Mouse (Mus musculus) embryonic facial prominence, embryonic 12.5 days (tissue): ENCODE data around the gene Chrm2. TPM values are rescaled to one million over a fixed set of nuclear protein-coding genes. Genes with fewer than 3 reads are reported as not detected.

Source experiments
- ATAC-seq: fragments of 200-750 bp; cut with Nextera tagmentation; 2 replicates; pipeline ENCODE4 v1.8.0; 2017; ENCODE audit not compliant: insufficient number of reproducible peaks, insufficient read depth, low FRiP score, low TSS enrichment
- H3K27ac ChIP-seq: fragments of 300-500 bp; sonication (generic); 2 replicates; pipeline ENCODE4 v1.5.1; 2016; ENCODE audit warnings: mild to moderate bottlenecking
- H3K27me3 ChIP-seq: fragments of 300-500 bp; sonication (generic); 2 replicates; pipeline ENCODE4 v1.6.1; 2016; ENCODE audit warnings: mild to moderate bottlenecking, moderate library complexity
- H3K36me3 ChIP-seq: fragments of 300-500 bp; sonication (generic); 2 replicates; pipeline ENCODE4 v1.6.1; 2016; ENCODE audit warnings: mild to moderate bottlenecking
- H3K4me1 ChIP-seq: fragments of 300-500 bp; sonication (generic); 2 replicates; pipeline ENCODE4 v1.6.1; 2016
- H3K4me2 ChIP-seq: fragments of 300-500 bp; sonication (generic); replicated peaks from 2 replicates; pipeline ENCODE4 v1.6.1; 2016; ENCODE audit warnings: mild to moderate bottlenecking, moderate library complexity
- H3K4me3 ChIP-seq: fragments of 300-500 bp; sonication (generic); 2 replicates; pipeline ENCODE4 v1.5.1; 2016; ENCODE audit warnings: mild to moderate bottlenecking
- H3K9ac ChIP-seq: fragments of 300-500 bp; sonication (generic); 2 replicates; pipeline ENCODE4 v1.6.1; 2016; ENCODE audit warnings: mild to moderate bottlenecking, moderate library complexity
- H3K9me3 ChIP-seq: fragments of 300-500 bp; sonication (generic); 2 replicates; pipeline ENCODE4 v1.6.1; 2016; ENCODE audit warnings: mild to moderate bottlenecking, moderate library complexity
- WGBS: fragments of 180-500 bp; shearing (Covaris S2); methylation state at CpG from one replicate; pipeline ENCODE4 v1.1.7; 2016; 5-methylcytosine and 5-hydroxymethylcytosine counted together
- polyA plus RNA-seq: library from polyadenylated mRNA; unstranded; fragments of >200 nt; fragmentation: Nextera tagmentation; extraction: Ambion mirVana; gene quantifications from 2 replicates; pipeline ENCODE4 v1.2.1, GENCODE M21; 2016

The Chrm2 gene
- polyA plus RNA-seq, 1 experiment from 2014 or later: 0.51 TPM

- Histone ChIP-seq H3K4me3 (no peak overlapping the region), H3K4me2 (no peak overlapping the region), H3K27ac (no peak overlapping the region), H3K9me3 (no peaks in the 10 kb centered on the region), H3K9ac (no peak overlapping the region), H3K27me3 (no peaks in the 10 kb centered on the region), H3K36me3 (no peaks in the 10 kb centered on the region), H3K4me1 (no peaks in the 10 kb centered on the region)
- ATAC-seq: no peak
- WGBS: 90% methylated on average over 6 of the region's 6 CpGs
Observed at GRCm38 (mm10) chr6:36437964-36438363, 50.1 kb downstream of the Chrm2 start.

GRCm38 (mm10) chr6:36439218-36439617 is 51.3 kb downstream of the Chrm2 start:
- ATAC-seq: no peak
- 75% methylated on average over 2 of the region's 2 CpGs for WGBS
- Histone ChIP-seq H3K36me3 (no peaks in the 10 kb centered on the region), H3K4me2 (no peak overlapping the region), H3K4me1 (no peaks in the 10 kb centered on the region), H3K27me3 (no peaks in the 10 kb centered on the region), H3K4me3 (no peak overlapping the region), H3K27ac (no peak overlapping the region), H3K9ac (no peak overlapping the region), H3K9me3 (no peaks in the 10 kb centered on the region)

- H3K9ac ChIP-seq: no peak overlapping the region
- H3K4me2 ChIP-seq: no peak overlapping the region
- ATAC-seq: no peak
- H3K27ac ChIP-seq: no peak overlapping the region
- no peaks in the 10 kb centered on the region for H3K4me1 ChIP-seq
- H3K9me3 ChIP-seq: no peaks in the 10 kb centered on the region
- H3K4me3 ChIP-seq: no peak overlapping the region
- H3K27me3 ChIP-seq: no peaks in the 10 kb centered on the region
- H3K36me3 ChIP-seq: no peaks in the 10 kb centered on the region
Observed at GRCm38 (mm10) chr6:36451480-36451879, 63.6 kb downstream of the Chrm2 start.

- no peak overlapping the region for H3K9ac ChIP-seq
- no peak overlapping the region for H3K27ac ChIP-seq
- H3K4me2 ChIP-seq: no peak overlapping the region
- H3K36me3 ChIP-seq: no peaks in the 10 kb centered on the region
- H3K9me3 ChIP-seq: no peaks in the 10 kb centered on the region
- H3K4me1 ChIP-seq: no peaks in the 10 kb centered on the region
- no peaks in the 10 kb centered on the region for H3K27me3 ChIP-seq
- H3K4me3 ChIP-seq: no peak overlapping the region
- no peak for ATAC-seq
Observed at GRCm38 (mm10) chr6:36455071-36455470, 67.2 kb downstream of the Chrm2 start.

- Histone ChIP-seq H3K36me3 (no peaks in the 10 kb centered on the region), H3K27ac (no peak overlapping the region), H3K4me1 (no peaks in the 10 kb centered on the region), H3K9me3 (no peaks in the 10 kb centered on the region), H3K27me3 (no peaks in the 10 kb centered on the region), H3K4me3 (no peak overlapping the region), H3K9ac (no peak overlapping the region), H3K4me2 (no peak overlapping the region)
- no peak for ATAC-seq
- WGBS: 79% methylated on average over 1 of the region's 1 CpGs
Observed at GRCm38 (mm10) chr6:36457015-36457414, 69.1 kb downstream of the Chrm2 start.

- ATAC-seq: no peak
- Histone ChIP-seq H3K27me3 (no peaks in the 10 kb centered on the region), H3K9ac (no peak overlapping the region), H3K4me3 (no peak overlapping the region), H3K9me3 (no peaks in the 10 kb centered on the region), H3K4me1 (no peaks in the 10 kb centered on the region), H3K27ac (no peak overlapping the region), H3K4me2 (no peak overlapping the region), H3K36me3 (no peaks in the 10 kb centered on the region)
- WGBS: 83% methylated on average over 3 of the region's 3 CpGs
Observed at GRCm38 (mm10) chr6:36464008-36464407, 76.1 kb downstream of the Chrm2 start.

GRCm38 (mm10) chr6:36484132-36484665 is 96.3 kb downstream of the Chrm2 start:
- H3K27me3 ChIP-seq: no peaks in the 10 kb centered on the region

GRCm38 (mm10) chr6:36507008-36507663 is 119.3 kb downstream of the Chrm2 start:
- H3K27me3 ChIP-seq: no peaks in the 10 kb centered on the region
- H3K4me2 ChIP-seq: no peak overlapping the region
- no peaks in the 10 kb centered on the region for H3K36me3 ChIP-seq
- H3K9me3 ChIP-seq: no peaks in the 10 kb centered on the region
- H3K4me1 ChIP-seq: no peaks in the 10 kb centered on the region
- ATAC-seq: no peak
- H3K27ac ChIP-seq: no peak overlapping the region
- no peak overlapping the region for H3K4me3 ChIP-seq
- 83% methylated on average over 7 of the region's 7 CpGs for WGBS
- no peak overlapping the region for H3K9ac ChIP-seq

More at GRCm38 (mm10) chr6:36484132-36484665, 96.3 kb downstream of the Chrm2 start:
- no peak for ATAC-seq
- Histone ChIP-seq H3K9ac (no peak overlapping the region), H3K36me3 (no peaks in the 10 kb centered on the region), H3K4me3 (no peak overlapping the region), H3K4me2 (no peak overlapping the region), H3K9me3 (no peaks in the 10 kb centered on the region), H3K27ac (no peak overlapping the region), H3K4me1 (no peaks in the 10 kb centered on the region)
- 74% methylated on average over 4 of the region's 4 CpGs for WGBS

- Histone ChIP-seq H3K4me2 (no peak overlapping the region), H3K4me1 (no peaks in the 10 kb centered on the region), H3K4me3 (no peak overlapping the region), H3K36me3 (no peaks in the 10 kb centered on the region), H3K9me3 (no peaks in the 10 kb centered on the region), H3K27me3 (no peaks in the 10 kb centered on the region), H3K27ac (no peak overlapping the region), H3K9ac (no peak overlapping the region)
- 36% methylated on average over 7 of the region's 7 CpGs for WGBS
- ATAC-seq: no peak
Observed at GRCm38 (mm10) chr6:36507946-36508345, 120.1 kb downstream of the Chrm2 start.

GRCm38 (mm10) chr6:36508469-36508868 is 120.6 kb downstream of the Chrm2 start:
- ATAC-seq: no peak
- Histone ChIP-seq H3K4me1 (no peaks in the 10 kb centered on the region), H3K9me3 (no peaks in the 10 kb centered on the region), H3K27ac (no peak overlapping the region), H3K36me3 (no peaks in the 10 kb centered on the region), H3K27me3 (no peaks in the 10 kb centered on the region), H3K9ac (no peak overlapping the region), H3K4me2 (no peak overlapping the region), H3K4me3 (no peak overlapping the region)
- WGBS: 51% methylated on average over 2 of the region's 2 CpGs

GRCm38 (mm10) chr6:36516508-36516907 is 128.6 kb downstream of the Chrm2 start:
- no peaks in the 10 kb centered on the region for H3K36me3 ChIP-seq
- 64% methylated on average over 4 of the region's 4 CpGs for WGBS
- no peak overlapping the region for H3K4me3 ChIP-seq
- H3K27me3 ChIP-seq: no peaks in the 10 kb centered on the region
- H3K9ac ChIP-seq: no peak overlapping the region
- H3K27ac ChIP-seq: no peak overlapping the region
- ATAC-seq: no peak
- H3K9me3 ChIP-seq: no peaks in the 10 kb centered on the region
- H3K4me1 ChIP-seq: no peaks in the 10 kb centered on the region
- H3K4me2 ChIP-seq: no peak overlapping the region

- H3K9me3 ChIP-seq: no peaks in the 10 kb centered on the region
- H3K36me3 ChIP-seq: no peaks in the 10 kb centered on the region
- no peaks in the 10 kb centered on the region for H3K27me3 ChIP-seq
- no peak overlapping the region for H3K4me2 ChIP-seq
- H3K4me3 ChIP-seq: no peak overlapping the region
- H3K4me1 ChIP-seq: no peaks in the 10 kb centered on the region
- 60% methylated on average over 5 of the region's 5 CpGs for WGBS
- no peak for ATAC-seq
- H3K27ac ChIP-seq: no peak overlapping the region
- no peak overlapping the region for H3K9ac ChIP-seq
Observed at GRCm38 (mm10) chr6:36517242-36517641, 129.4 kb downstream of the Chrm2 start.
